Mouse (Mus musculus) neutrophil, adult 83 days (primary cell): ENCODE results near the gene 4921509C19Rik. TPM values are rescaled to one million over a fixed set of nuclear protein-coding genes. Genes with fewer than 3 reads are reported as not detected.

Experiments used
- total RNA-seq, 2 experiments: library from RNA; stranded (reverse); gene quantifications; one replicate each; pipeline ENCODE4 v1.2.4; 2023

The 4921509C19Rik gene
- not detected for total RNA-seq

DNA sequence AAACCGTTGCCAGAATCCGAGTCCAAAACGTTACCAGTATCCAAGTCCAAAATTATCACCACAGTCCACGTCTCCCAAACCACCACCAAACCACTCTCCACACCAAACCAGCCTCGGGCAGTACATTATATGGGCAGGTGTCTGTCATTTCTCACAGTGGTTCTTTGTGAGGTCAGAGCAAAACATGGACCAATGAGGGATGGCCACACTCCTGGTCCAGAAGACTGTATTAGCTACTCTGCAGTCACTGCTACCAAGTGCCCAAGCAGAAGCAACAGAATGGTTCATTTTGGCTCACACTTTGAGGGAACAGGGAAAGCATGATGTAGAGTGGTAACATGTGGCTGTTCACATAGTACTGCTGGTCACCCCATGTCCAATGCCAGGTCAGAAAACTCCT, at the start of gene 4921509C19Rik:
Gene 4921509C19Rik (minus strand): TSS at position 101 of the 400 bp plus-strand sequence.

DNA sequence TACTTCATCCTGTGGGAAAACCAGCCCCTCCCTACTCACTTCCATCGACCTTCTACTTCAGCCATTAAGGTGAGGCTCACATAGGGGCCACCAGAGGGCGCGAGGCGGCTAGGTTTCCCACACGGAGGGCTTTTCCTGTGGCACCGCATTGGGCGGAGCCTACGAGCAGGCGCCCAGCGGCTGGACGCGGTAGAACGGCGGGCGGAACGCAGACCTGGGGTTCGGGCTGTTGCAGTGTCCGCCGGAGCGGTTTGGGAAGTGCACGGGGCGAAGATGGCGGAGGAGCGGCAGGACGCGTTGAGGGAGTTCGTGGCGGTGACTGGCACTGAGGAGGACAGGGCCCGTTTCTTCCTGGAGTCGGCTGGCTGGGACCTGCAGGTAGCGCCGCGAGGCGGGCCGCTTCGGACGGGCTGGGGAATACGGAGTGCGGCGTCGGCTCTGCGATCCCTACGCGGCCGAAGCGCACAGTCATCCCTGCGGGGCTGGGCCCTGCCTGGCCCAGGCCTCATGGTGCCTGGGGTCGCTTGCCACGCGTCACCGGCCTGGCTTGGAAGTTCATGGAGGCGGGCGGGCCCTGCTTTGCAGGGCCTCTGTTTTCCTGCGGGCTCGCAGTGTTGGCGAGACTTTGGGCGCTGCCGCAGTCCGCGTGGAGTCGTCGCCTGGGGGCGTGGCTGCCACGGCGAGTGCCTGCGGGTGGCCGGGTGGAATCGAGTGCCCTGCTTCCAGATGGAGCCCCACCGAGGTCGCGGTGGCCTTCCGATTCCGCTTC, 18.3 kb upstream of the 4921509C19Rik start, which contains the start of gene Nsfl1c:
Gene Nsfl1c (plus strand): TSS at position 148 of the 769 bp plus-strand sequence.

Other genes starting within 250 kb of the 4921509C19Rik start
- gene Nsfl1c, start 18.0 kb upstream of the 4921509C19Rik start, total RNA-seq = 10 to 100 TPM; 39.8 to 40.0 TPM
- gene Fkbp1a, start 66.3 kb upstream of the 4921509C19Rik start, total RNA-seq = 10 to 100 TPM; 25.2 to 29.2 TPM
- gene Sdcbp2, start 96.5 kb upstream of the 4921509C19Rik start, total RNA-seq = not detected
- 1 to 10 TPM; 6.1 to 6.5 TPM for gene Snph, start 156.4 kb upstream of the 4921509C19Rik start, total RNA-seq
- gene Rad21l, start 192.4 kb upstream of the 4921509C19Rik start, total RNA-seq = not detected
- not detected for gene Tmem74b, start 225.9 kb upstream of the 4921509C19Rik start, total RNA-seq